Mouse (Mus musculus): ENCODE measurements around the gene R3hdml.

DNA sequence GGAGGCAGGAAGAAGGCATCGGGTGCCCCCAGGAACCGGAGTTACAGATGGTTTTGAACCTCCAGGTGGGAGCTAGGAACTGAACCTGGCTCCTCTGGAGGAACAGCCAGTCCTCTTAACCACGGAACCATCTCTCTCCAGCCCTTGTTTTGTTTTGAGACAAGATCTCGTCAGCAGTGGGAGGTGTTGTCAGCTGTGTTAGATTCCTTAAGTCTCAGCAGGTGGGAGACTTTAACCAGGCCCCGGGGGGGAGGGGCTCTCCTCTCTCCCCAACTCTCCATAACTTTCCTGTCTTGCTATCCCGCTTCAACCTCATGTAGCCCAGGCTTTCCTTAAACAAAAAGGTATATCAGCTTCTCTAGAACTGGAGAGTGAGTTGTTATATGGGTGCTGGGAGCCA is 2.3 kb downstream of the R3hdml start:
- no peak for TF ChIP-seq CTCF (IDR thresholded peaks at IDR 0.05; ENCODE audit: low read depth, low read length)
- TF ChIP-seq GATA1 (IDR thresholded peaks at IDR 0.05; ENCODE audit: borderline replicate concordance, low read length), result no peak
- TF ChIP-seq TAL1 (conservative IDR thresholded peaks at IDR 0.05; ENCODE audit: low read depth, low read length), result no peak
- no peak for TF ChIP-seq GATA2 (IDR thresholded peaks at IDR 0.05; ENCODE audit: borderline replicate concordance, low read depth, low read length)
- no peak for TF ChIP-seq POLR2AphosphoS5 (IDR thresholded peaks at IDR 0.05; ENCODE audit: insufficient replicate concordance, low read depth, low read length)

Data from G1E (cell line).